Mouse (Mus musculus) stomach, postnatal 0 days (tissue): Measurements from ENCODE around the gene Cemip.

ENCODE experiments used
- CTCF ChIP-seq: IDR thresholded peaks from 2 replicates; pipeline ENCODE4 v1.5.1; 2016; ENCODE audit warnings: antibody characterized with exemption, low read depth, mild to moderate bottlenecking, moderate library complexity
- EP300 ChIP-seq: optimal IDR thresholded peaks from 2 replicates; pipeline ENCODE3; 2016; ENCODE audit warnings: antibody characterized with exemption

DNA sequence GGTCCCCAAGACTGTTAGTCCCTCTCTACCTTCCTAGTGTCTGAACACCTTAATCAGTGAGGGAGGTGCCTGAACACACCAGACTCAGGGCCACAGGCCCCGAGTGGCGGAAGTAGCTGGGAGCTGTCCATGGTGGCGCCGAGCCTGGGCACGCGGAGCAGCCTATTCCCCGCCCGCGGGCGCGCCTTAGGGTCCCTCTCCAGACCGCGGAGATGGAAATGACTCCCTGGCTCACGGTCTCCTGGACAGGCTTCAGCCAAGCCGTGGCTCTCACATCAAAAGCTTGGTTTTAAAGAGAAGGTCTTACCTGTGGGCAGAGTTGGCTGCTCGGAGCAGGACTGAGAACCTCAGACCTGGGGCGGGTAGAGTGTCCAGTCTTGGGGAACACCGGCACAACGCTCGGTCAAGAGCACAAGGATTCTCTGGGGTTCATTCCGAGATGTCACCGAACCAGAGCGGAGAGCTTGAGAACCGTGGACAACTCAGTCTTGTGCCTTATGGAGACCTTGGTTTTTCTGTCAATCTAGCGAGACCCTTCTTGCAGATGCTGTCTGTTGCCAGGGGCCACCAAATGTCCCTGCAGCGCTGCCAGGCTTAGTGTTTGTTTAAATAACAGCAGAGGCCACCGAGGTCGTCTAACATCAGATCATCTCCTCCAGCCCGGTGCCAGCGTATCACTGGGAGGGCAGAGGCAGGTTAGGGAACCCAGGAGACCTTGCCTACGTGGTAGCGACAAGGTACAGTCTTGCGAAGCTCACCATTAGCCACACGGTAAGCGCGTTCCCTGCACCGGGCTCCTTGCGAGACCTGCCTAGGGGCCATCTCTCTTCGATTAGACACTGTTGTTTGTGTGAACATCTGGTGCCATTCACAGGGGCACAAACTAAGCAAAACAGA, 1.0 kb downstream of the Cemip start:
- TF ChIP-seq CTCF (no peak), EP300 (no peak)
